21 mouse cellular contexts compared by ENCODE assay signal in genomic region chr14:16444859-16445258, GRCm38 (mm10).
DNase-seq lines count a peak whose midpoint lies in the region; TF ChIP-seq lines count a peak whose summit lies in the region.
"Had no signal": no experiment of that assay in that cellular context is flagged by ENCODE, and none has a peak within 500 bp of the region (broad histone marks: within the 10 kb centered on the region; RNA-seq: fewer than 3 reads in every experiment).

No protein-coding gene starts in this region.

- peak overlapping the region; percentile 48 for H3K4me3 ChIP-seq in gastrocnemius, adult 2 months
- H3K4me3 ChIP-seq: embryonic facial prominence, embryonic 13.5 days; embryonic facial prominence, embryonic 15.5 days; erythroblast, embryonic 14.5 days; forebrain, embryonic 10.5 days; forebrain, embryonic 12.5 days had no signal

- peak overlapping the region; percentile 88 for H3K27ac ChIP-seq in gastrocnemius, adult 2 months
- H3K27ac ChIP-seq: embryonic facial prominence, embryonic 13.5 days; embryonic facial prominence, embryonic 15.5 days; forebrain, embryonic 10.5 days; forebrain, embryonic 12.5 days had no signal

- DNase-seq in gastrocnemius, adult 2 months = peak; percentile 75
- no peak for DNase-seq in gastrocnemius, postnatal 14 days
- DNase-seq in gastrocnemius, postnatal 25 days = peak; percentile 58
- DNase-seq in gastrocnemius, postnatal 36 days = no peak
- DNase-seq in retina, adult 2 months (ENCODE audit: low read depth, low spot score) = peak; percentile 44
- DNase-seq in retina, embryonic 14.5 days (ENCODE audit: low spot score) = no peak
- no peak for DNase-seq in testis, postnatal 10 days (ENCODE audit: low spot score)
- DNase-seq: adrenal gland, adult 2 months; adrenal gland, postnatal 10 days; adrenal gland, postnatal 25 days; cerebellum, adult 11 months; cerebellum, adult 18-20 months; cerebellum, adult 8-10 months; cerebellum, adult 9-11 months; cerebellum, postnatal 36 days; embryo, embryonic 11 days had no signal

- intact Hi-C loops in gastrocnemius, adult 2 months (cut with DNase I) = loop anchor here (5.0 kb wide), 2 partner anchors 52 to 67 kb away; no protein-coding TSS in a partner anchor
- intact Hi-C loops in gastrocnemius, postnatal 14 days (cut with DNase I; ENCODE audit: low total_unique reads) = loop anchor here (10.0 kb wide), 1 partner anchor 150 kb away; no protein-coding TSS in a partner anchor
- intact Hi-C loops in gastrocnemius, postnatal 36 days (cut with DNase I) = loop anchor here (10.0 kb wide), 1 partner anchor 50 kb away; no protein-coding TSS in a partner anchor

- no peak for TF ChIP-seq CTCF in gastrocnemius, adult 2 months (IDR thresholded peaks at IDR 0.05)

Comparison
In these comparisons a context has a peak if more than half of its experiments do, and no peak if none do; other contexts are left out.
1. DNase-seq: peak in gastrocnemius, adult 2 months (single experiment), gastrocnemius, postnatal 25 days (single experiment) and retina, adult 2 months (single experiment); none in gastrocnemius, postnatal 14 days (single experiment), gastrocnemius, postnatal 36 days (0 of 2), retina, embryonic 14.5 days (single experiment) and testis, postnatal 10 days (single experiment).